Mouse (Mus musculus): ENCODE measurements around the gene Gm10959.
"Not testable (repeated sequence)": the region's sequence is repeated elsewhere in the genome, so short reads cannot be mapped to it uniquely, and the experiment has no call there.

Gm10959 gene

GRCm38 (mm10) chr3:122919260-122919659, at the start of gene Gm10959:
Gene Gm10959, minus strand, starts transcription at chr3:122919360.
- ChIA-PET CTCF (interaction anchor here in 2 of 4 experiments (0.8 to 1.4 kb wide), 2 partner anchors 15 to 190 kb away, joined by 3 read pairs; partner anchors contain the start of gene Pde5a (in 1 of the 2)), POLR2A (interaction anchor here in 3 of 4 experiments (0.6 to 1.6 kb wide), 6 partner anchors 12 to 461 kb away, joined by 4 read pairs; no protein-coding TSS in a partner anchor)

GRCm38 (mm10) chr3:122968391-122968790, 49.2 kb upstream of the Gm10959 start:
- CTCF ChIA-PET: interaction anchor here in 1 of 4 experiments (0.9 kb wide), 1 partner anchor 45 kb away, joined by 3 read pairs; the partner anchor contains the start of gene 1810037I17Rik

GRCm38 (mm10) chr3:122964301-122964700, 45.1 kb upstream of the Gm10959 start:
- ChIA-PET POLR2A (interaction anchor here in 1 of 4 experiments (1.0 kb wide), 1 partner anchor 38 kb away, joined by 3 read pairs; no protein-coding TSS in a partner anchor), CTCF (no interaction called here)

More at GRCm38 (mm10) chr3:122968391-122968790, 49.2 kb upstream of the Gm10959 start:
- POLR2A ChIA-PET: interaction anchor here in 2 of 4 experiments (0.8 to 10.2 kb wide), 7 partner anchors 8 to 46 kb away, joined by 3 to 108 read pairs (median 4); partner anchors contain the start of gene Usp53 (in 1 of the 2)

- POLR2A ChIA-PET: interaction anchor here in 1 of 4 experiments (1.2 kb wide), 1 partner anchor 9 kb away, joined by 4 read pairs; no protein-coding TSS in a partner anchor
- CTCF ChIA-PET: no interaction called here
These were observed 31.0 kb upstream of the Gm10959 start for GRCm38 (mm10) chr3:122950129-122950528.

GRCm38 (mm10) chr3:122943387-122943890, 24.3 kb upstream of the Gm10959 start:
- ChIA-PET CTCF (no interaction called here), POLR2A (interaction anchor here in 1 of 4 experiments (0.7 to 1.0 kb wide), 3 partner anchors 9 to 17 kb away, joined by 3 read pairs; no protein-coding TSS in a partner anchor)

GRCm38 (mm10) chr3:122939215-122939614, 20.1 kb upstream of the Gm10959 start:
- POLR2A ChIA-PET: interaction anchor here in 2 of 4 experiments (0.9 to 4.5 kb wide), 8 partner anchors 9 to 173 kb away, joined by 3 to 19 read pairs (median 5); partner anchors contain the start of gene Usp53 (in 1 of the 2)
- CTCF ChIA-PET: no interaction called here

GRCm38 (mm10) chr3:122937176-122937575, 18.0 kb upstream of the Gm10959 start:
- CTCF ChIA-PET: not testable (repeated sequence)
- POLR2A ChIA-PET: interaction anchor here in 2 of 4 experiments (1.5 to 3.2 kb wide), 6 partner anchors 10 to 49 kb away, joined by 4 to 22 read pairs (median 10); partner anchors contain the start of gene 1810037I17Rik (in 1 of the 2)

- ChIA-PET CTCF (no interaction called here), POLR2A (interaction anchor here in 1 of 4 experiments (0.5 to 2.5 kb wide), 5 partner anchors 10 to 53 kb away, joined by 3 to 12 read pairs (median 3); partner anchors contain the start of gene Usp53)
These were observed 13.3 kb upstream of the Gm10959 start for GRCm38 (mm10) chr3:122932466-122932865.

GRCm38 (mm10) chr3:122929723-122930122, 10.6 kb upstream of the Gm10959 start:
- POLR2A ChIA-PET: interaction anchor here in 1 of 4 experiments (2.5 to 3.0 kb wide), 2 partner anchors 11 to 54 kb away, joined by 12 to 13 read pairs; partner anchors contain the start of gene Usp53
- CTCF ChIA-PET: no interaction called here

- CTCF ChIA-PET: interaction anchor here in 2 of 4 experiments (1.0 kb wide), 2 partner anchors 20 to 44 kb away, joined by 3 read pairs; no protein-coding TSS in a partner anchor
- POLR2A ChIA-PET: interaction anchor here in 3 of 4 experiments (0.6 to 2.2 kb wide), 18 partner anchors 9 to 526 kb away, joined by 3 to 13 read pairs (median 3); no protein-coding TSS in a partner anchor
These were observed 5.1 kb upstream of the Gm10959 start, which contains the start of gene 1810037I17Rik for GRCm38 (mm10) chr3:122924009-122924914. Gene 1810037I17Rik, plus strand, starts transcription at chr3:122924203.

- ChIA-PET POLR2A (interaction anchor here in 2 of 4 experiments (0.6 to 1.5 kb wide), 6 partner anchors 11 to 197 kb away, joined by 3 to 9 read pairs (median 3); no protein-coding TSS in a partner anchor), CTCF (interaction anchor here in 1 of 4 experiments (0.6 kb wide), 1 partner anchor 260 kb away, joined by 3 read pairs; no protein-coding TSS in a partner anchor)
These were observed 4.0 kb upstream of the Gm10959 start for GRCm38 (mm10) chr3:122923147-122923546.

- POLR2A ChIA-PET: interaction anchor here in 2 of 4 experiments (0.9 to 1.8 kb wide), 10 partner anchors 9 to 587 kb away, joined by 3 to 5 read pairs (median 4); no protein-coding TSS in a partner anchor
- CTCF ChIA-PET: interaction anchor here in 1 of 4 experiments (1.3 kb wide), 1 partner anchor 237 kb away, joined by 3 read pairs; no protein-coding TSS in a partner anchor
These were observed 2.7 kb upstream of the Gm10959 start for GRCm38 (mm10) chr3:122921676-122922527.

- POLR2A ChIA-PET: interaction anchor here in 3 of 4 experiments (0.6 to 1.8 kb wide), 7 partner anchors 9 to 473 kb away, joined by 3 to 5 read pairs (median 4); no protein-coding TSS in a partner anchor
These were observed 1.6 kb upstream of the Gm10959 start for GRCm38 (mm10) chr3:122920572-122921435.

GRCm38 (mm10) chr3:122918672-122919071, 488 bp downstream of the Gm10959 start:
- ChIA-PET POLR2A (interaction anchor here in 2 of 4 experiments (0.6 to 1.6 kb wide), 7 partner anchors 11 to 745 kb away, joined by 3 to 4 read pairs (median 4); no protein-coding TSS in a partner anchor), CTCF (interaction anchor here in 2 of 4 experiments (0.8 to 1.4 kb wide), 2 partner anchors 15 to 190 kb away, joined by 3 read pairs; partner anchors contain the start of gene Pde5a (in 1 of the 2))

More at GRCm38 (mm10) chr3:122920572-122921435, 1.6 kb upstream of the Gm10959 start:
- CTCF ChIA-PET: interaction anchor here in 2 of 4 experiments (0.6 to 1.3 kb wide), 3 partner anchors 16 to 238 kb away, joined by 3 to 5 read pairs (median 3); no protein-coding TSS in a partner anchor

- CTCF ChIA-PET: no interaction called here
- POLR2A ChIA-PET: no interaction called here
These were observed 2.9 kb downstream of the Gm10959 start for GRCm38 (mm10) chr3:122916191-122916680.

- CTCF ChIA-PET: interaction anchor here in 1 of 4 experiments (0.9 kb wide), 1 partner anchor 11 kb away, joined by 3 read pairs; no protein-coding TSS in a partner anchor
- POLR2A ChIA-PET: interaction anchor here in 1 of 4 experiments (0.9 kb wide), 1 partner anchor 11 kb away, joined by 3 read pairs; no protein-coding TSS in a partner anchor
These were observed 3.7 kb downstream of the Gm10959 start for GRCm38 (mm10) chr3:122915493-122915892.

Measured in embryonic stem cell, embryonic (primary cell).